Mouse (Mus musculus): ENCODE data around the gene Sdhaf4.

DNA sequence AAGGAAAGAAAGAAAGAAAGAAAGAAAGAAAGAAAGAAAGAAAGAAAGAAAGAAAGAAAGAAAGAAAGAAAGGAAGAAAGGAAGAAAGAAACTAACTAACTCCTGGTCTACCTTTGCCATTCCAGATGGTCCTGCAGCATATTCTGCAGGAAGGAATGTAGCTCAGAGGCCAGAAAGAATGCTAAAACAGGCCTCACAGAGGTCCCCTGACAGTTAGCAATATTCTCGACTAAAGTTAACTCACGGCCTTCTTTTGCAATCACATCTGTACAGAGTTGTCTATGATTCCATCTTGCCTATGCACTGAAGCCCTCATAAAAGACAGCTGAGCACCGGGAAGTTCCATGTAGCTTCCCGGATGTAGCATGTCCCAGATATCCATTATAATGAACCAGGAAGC, 49.9 kb downstream of the Sdhaf4 start:
- no peak for TF ChIP-seq CTCF (IDR thresholded peaks at IDR 0.05; ENCODE audit: low read depth, low read length)
- TF ChIP-seq TAL1 (conservative IDR thresholded peaks at IDR 0.05; ENCODE audit: low read depth, low read length), result no peak
- no peak for TF ChIP-seq GATA1 (IDR thresholded peaks at IDR 0.05; ENCODE audit: borderline replicate concordance, low read length)
- TF ChIP-seq POLR2AphosphoS5 (IDR thresholded peaks at IDR 0.05; ENCODE audit: insufficient replicate concordance, low read depth, low read length), result no peak
- TF ChIP-seq GATA2 (IDR thresholded peaks at IDR 0.05; ENCODE audit: borderline replicate concordance, low read depth, low read length), result no peak
